Mouse (Mus musculus) forebrain, postnatal 0 days (tissue): Measurements from ENCODE around the gene Cuedc1. TPM values are rescaled to one million over a fixed set of nuclear protein-coding genes. Genes with fewer than 3 reads are reported as not detected.

ENCODE experiments used
- ATAC-seq: fragments of 200-750 bp; cut with Nextera tagmentation; 2 replicates; pipeline ENCODE4 v1.8.0; 2017; ENCODE audit warnings: mild to moderate bottlenecking, moderate library complexity
- DNase-seq: peaks from one replicate; pipeline ENCODE4 v3.0.0-alpha.2; 2015
- H3K27ac ChIP-seq: fragments of 300-500 bp; sonication (generic); 2 replicates; pipeline ENCODE4 v1.5.1; 2014; ENCODE audit warnings: low read depth, mild to moderate bottlenecking, antibody characterized with exemption, low read length, moderate library complexity, mixed read lengths
- H3K27me3 ChIP-seq: fragments of 300-500 bp; sonication (generic); 2 replicates; pipeline ENCODE4 v1.6.1; 2014; ENCODE audit warnings: mild to moderate bottlenecking, low read length, mixed read lengths; ENCODE audit not compliant: insufficient read depth
- H3K36me3 ChIP-seq: fragments of 300-500 bp; sonication (generic); 2 replicates; pipeline ENCODE4 v1.6.1; 2014; ENCODE audit warnings: mild to moderate bottlenecking, moderate library complexity; ENCODE audit not compliant: insufficient read depth
- H3K4me1 ChIP-seq: fragments of 300-500 bp; sonication (generic); 2 replicates; pipeline ENCODE4 v1.6.1; 2014; ENCODE audit warnings: antibody characterized with exemption; ENCODE audit not compliant: insufficient read depth
- H3K4me2 ChIP-seq: fragments of 300-500 bp; sonication (generic); 2 replicates; pipeline ENCODE4 v1.6.1; 2014; ENCODE audit warnings: low read depth, mild to moderate bottlenecking, moderate library complexity
- H3K4me3 ChIP-seq: fragments of 300-500 bp; sonication (generic); 2 replicates; pipeline ENCODE4 v1.5.1; 2014; ENCODE audit warnings: low read depth, low read length, mixed read lengths
- H3K9ac ChIP-seq: fragments of 300-500 bp; sonication (generic); 2 replicates; pipeline ENCODE4 v1.6.1; 2014; ENCODE audit warnings: mild to moderate bottlenecking
- H3K9me3 ChIP-seq: fragments of 300-500 bp; sonication (generic); 2 replicates; pipeline ENCODE4 v1.6.1; 2016; ENCODE audit warnings: low read length
- CTCF ChIP-seq: sonication (generic); IDR thresholded peaks from 2 replicates; pipeline ENCODE4 v1.5.1; 2016; ENCODE audit warnings: antibody characterized with exemption, control low read depth, low read depth
- WGBS: fragments of 180-500 bp; shearing (Covaris S2); extraction: QIAGEN DNeasy Blood & Tissue Kit; methylation state at CpG from one replicate; pipeline ENCODE4 v1.1.7; 2014; 5-methylcytosine and 5-hydroxymethylcytosine counted together
- polyA plus RNA-seq: library from polyadenylated mRNA; unstranded; fragments of >200 nt; fragmentation: Nextera tagmentation; extraction: Ambion mirVana; gene quantifications from 2 replicates; pipeline ENCODE4 v1.2.1, GENCODE M21; 2015
- total RNA-seq: library from RNA; depleted of rRNA; stranded (reverse); fragments of >200 nt; gene quantifications from 2 replicates; pipeline ENCODE4 v1.2.3, GENCODE M21; 2014; rRNA removed

The Cuedc1 gene
- total and polyA plus RNA-seq, 2 experiments from 2014 or later, result 34.6 to 34.7 TPM

DNA sequence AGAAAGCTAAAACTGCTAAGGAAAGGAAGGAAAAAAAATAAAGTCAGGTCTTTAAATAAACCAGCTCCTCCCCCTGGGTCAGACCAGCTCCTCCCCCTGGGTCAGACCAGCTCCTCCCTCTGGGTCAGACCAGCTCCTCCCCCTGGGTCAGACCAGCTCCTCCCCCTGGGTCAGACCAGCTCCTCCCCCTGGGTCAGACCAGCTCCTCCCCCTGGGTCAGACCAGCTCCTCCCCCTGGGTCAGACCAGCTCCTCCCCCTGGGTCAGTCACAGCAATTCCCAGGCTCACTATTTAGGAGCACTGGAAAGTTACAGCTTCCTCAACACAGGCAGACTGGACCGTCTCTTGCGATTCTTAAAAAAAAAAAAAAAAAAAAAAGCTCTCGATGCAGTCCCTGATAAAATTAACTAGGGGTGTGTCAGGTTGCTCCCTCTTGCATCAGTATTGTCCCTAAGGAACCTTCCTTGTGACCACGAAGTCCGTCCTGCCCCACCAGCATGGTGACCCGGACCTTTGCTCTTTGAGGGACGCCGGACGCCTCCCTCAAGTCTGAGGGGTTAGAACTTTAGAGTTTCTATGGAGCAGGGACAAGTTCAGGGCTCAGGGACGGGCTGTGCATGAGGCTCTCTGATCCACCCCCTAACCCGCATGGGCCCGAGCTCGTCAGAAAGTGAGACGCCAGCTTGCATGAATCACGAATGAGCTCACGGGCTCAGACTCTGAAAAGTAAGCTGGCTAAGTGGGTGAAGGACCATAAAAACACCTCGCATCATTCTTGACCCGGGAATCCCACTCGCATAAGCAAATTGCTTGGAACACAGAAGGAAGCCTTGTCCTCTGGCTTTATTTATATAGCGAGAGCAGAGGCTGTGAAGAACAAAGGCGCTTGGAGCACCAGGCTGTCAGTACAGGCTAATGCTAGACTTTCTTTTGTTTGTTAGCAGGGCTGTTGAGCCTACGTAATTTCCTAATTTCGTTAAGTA, 137.7 kb downstream of the Cuedc1 start:
- Histone ChIP-seq H3K36me3 (no peaks in the 10 kb centered on the region), H3K4me1 (peaks cover 6% of the 10 kb centered on the region; the same call in 1 of the 2 replicates), H3K9ac (no peak overlapping the region), H3K4me2 (no peak overlapping the region), H3K4me3 (no peak overlapping the region), H3K9me3 (no peaks in the 10 kb centered on the region), H3K27me3 (no peaks in the 10 kb centered on the region), H3K27ac (0 out of 2 replicates have a peak overlapping the region, but pooled peaks have one; percentile 54)
- DNase-seq, result no peak
- no peak for TF ChIP-seq CTCF
- 0 out of 2 replicates have a peak, but pooled peaks have one; percentile 20 for ATAC-seq
- WGBS, result 7% methylated on average over 23 of the region's 23 CpGs

- WGBS, result 48% methylated on average over 10 of the region's 10 CpGs
- Histone ChIP-seq H3K36me3 (no peaks in the 10 kb centered on the region), H3K4me1 (no peaks in the 10 kb centered on the region), H3K27ac (no peak overlapping the region), H3K9ac (no peak overlapping the region), H3K27me3 (no peaks in the 10 kb centered on the region), H3K9me3 (no peaks in the 10 kb centered on the region), H3K4me2 (no peak overlapping the region), H3K4me3 (no peak overlapping the region)
- ATAC-seq (no peak; the same call in 1 of the 2 replicates), DNase-seq (no peak)
- TF ChIP-seq CTCF, result no peak
Measured at GRCm38 (mm10) chr11:88240275-88240674, 142.4 kb downstream of the Cuedc1 start.

- H3K4me2 ChIP-seq, result no peak overlapping the region
- H3K36me3 ChIP-seq, result no peaks in the 10 kb centered on the region
- H3K9ac ChIP-seq, result no peak overlapping the region
- DNase-seq (peak; percentile 58), ATAC-seq (peak; percentile 76)
- TF ChIP-seq CTCF, result no peak
- H3K27ac ChIP-seq, result 0 out of 2 replicates have a peak overlapping the region, but pooled peaks have one; percentile 24
- no peaks in the 10 kb centered on the region for H3K9me3 ChIP-seq
- H3K4me3 ChIP-seq, result no peak overlapping the region
- 12% methylated on average over 10 of the region's 10 CpGs for WGBS
- H3K27me3 ChIP-seq, result no peaks in the 10 kb centered on the region
- H3K4me1 ChIP-seq, result no peaks in the 10 kb centered on the region
Measured at GRCm38 (mm10) chr11:88240736-88241353, 143.0 kb downstream of the Cuedc1 start.

GRCm38 (mm10) chr11:88241468-88242301, 143.8 kb downstream of the Cuedc1 start:
- no peak for DNase-seq
- no peaks in the 10 kb centered on the region for H3K9me3 ChIP-seq
- H3K27me3 ChIP-seq, result no peaks in the 10 kb centered on the region
- no peaks in the 10 kb centered on the region for H3K36me3 ChIP-seq
- no peak overlapping the region for H3K4me2 ChIP-seq
- no peak for TF ChIP-seq CTCF
- no peak for ATAC-seq
- H3K27ac ChIP-seq, result no peak overlapping the region
- H3K4me3 ChIP-seq, result no peak overlapping the region
- no peak overlapping the region for H3K9ac ChIP-seq
- 35% methylated on average over 12 of the region's 12 CpGs for WGBS
- H3K4me1 ChIP-seq, result no peaks in the 10 kb centered on the region

Other genes with a start within 250 kb of the Cuedc1 start
- gene Mks1, start 244.8 kb upstream of the Cuedc1 start, total RNA-seq, result 6.8 and 11.1 TPM in 2 replicates
- gene Mks1, start 244.8 kb upstream of the Cuedc1 start, polyA plus RNA-seq, result 6.1 and 8.8 TPM in 2 replicates
- gene Epx, start 222.5 kb upstream of the Cuedc1 start, total RNA-seq, result 0.15 and 0.90 TPM in 2 replicates
- gene Epx, start 222.5 kb upstream of the Cuedc1 start, polyA plus RNA-seq, result 0.38 and 0.79 TPM in 2 replicates
- gene Olfr462, start 205.8 kb upstream of the Cuedc1 start, total RNA-seq, result not detected in 2 replicates
- gene Olfr462, start 205.8 kb upstream of the Cuedc1 start, polyA plus RNA-seq, result not detected in 2 replicates
- gene Olfr463, start 200.7 kb upstream of the Cuedc1 start, total RNA-seq, result not detected in 2 replicates
- gene Olfr463, start 200.7 kb upstream of the Cuedc1 start, polyA plus RNA-seq, result not detected in 2 replicates
- not detected in 2 replicates for gene Olfr464, start 177.1 kb upstream of the Cuedc1 start, total RNA-seq
- 0.07 TPM in 1 of 2 replicates, not detected in the other for gene Olfr464, start 177.1 kb upstream of the Cuedc1 start, polyA plus RNA-seq
- gene Dynll2, start 110.5 kb upstream of the Cuedc1 start, total RNA-seq, result 36.5 and 54.9 TPM in 2 replicates
- gene Dynll2, start 110.5 kb upstream of the Cuedc1 start, polyA plus RNA-seq, result 41.7 and 49.8 TPM in 2 replicates
- gene Srsf1, start 50.7 kb upstream of the Cuedc1 start, total RNA-seq, result 282 and 390 TPM in 2 replicates
- 103 and 121 TPM in 2 replicates for gene Srsf1, start 50.7 kb upstream of the Cuedc1 start, polyA plus RNA-seq
- gene Vezf1, start 29.8 kb upstream of the Cuedc1 start, total RNA-seq, result 33.0 and 43.7 TPM in 2 replicates
- 28.0 and 34.6 TPM in 2 replicates for gene Vezf1, start 29.8 kb upstream of the Cuedc1 start, polyA plus RNA-seq
- gene Mrps23, start 106.3 kb downstream of the Cuedc1 start, total RNA-seq, result 39.0 and 57.5 TPM in 2 replicates
- 70.7 and 71.5 TPM in 2 replicates for gene Mrps23, start 106.3 kb downstream of the Cuedc1 start, polyA plus RNA-seq
- gene Ccdc182, start 196.0 kb downstream of the Cuedc1 start, total RNA-seq, result not detected in 2 replicates
- not detected in 2 replicates for gene Ccdc182, start 196.0 kb downstream of the Cuedc1 start, polyA plus RNA-seq